Mouse (Mus musculus) c-Kit-negative CD71-positive TER-119-positive erythroid progenitor cells, embryonic 14.5 days (primary cell): ENCODE results near the gene Mrpl37.
A peak's percentile ranks its signal among the peaks of the same experiment; 100 is the strongest.

Experiments used
- DNase-seq: peaks from one replicate; pipeline ENCODE4 v3.0.0-alpha.2; 2013; ENCODE audit warnings: low read depth, low spot score

The Mrpl37 gene

DNA sequence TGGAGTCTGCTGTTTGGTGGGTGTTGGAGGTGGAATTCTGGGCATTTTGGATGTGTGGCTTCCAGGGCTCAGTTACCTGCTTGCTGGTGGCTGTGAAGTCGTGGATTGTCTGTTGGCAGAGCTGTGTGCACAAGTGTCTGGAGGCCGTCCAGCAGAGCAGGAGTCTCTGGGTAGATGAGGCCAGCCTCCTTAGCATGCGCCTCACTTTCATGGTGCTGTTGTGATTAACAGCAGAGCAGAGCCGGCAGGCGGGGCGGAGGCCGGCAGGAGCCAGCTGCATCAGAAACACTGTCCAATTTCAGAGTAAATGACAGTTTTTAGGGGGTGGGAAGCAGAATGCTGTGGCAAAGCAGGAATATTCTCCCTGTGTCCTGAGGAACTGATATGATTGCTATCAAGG lies 47.6 kb downstream of the Mrpl37 start:
- no peak for DNase-seq

DNA sequence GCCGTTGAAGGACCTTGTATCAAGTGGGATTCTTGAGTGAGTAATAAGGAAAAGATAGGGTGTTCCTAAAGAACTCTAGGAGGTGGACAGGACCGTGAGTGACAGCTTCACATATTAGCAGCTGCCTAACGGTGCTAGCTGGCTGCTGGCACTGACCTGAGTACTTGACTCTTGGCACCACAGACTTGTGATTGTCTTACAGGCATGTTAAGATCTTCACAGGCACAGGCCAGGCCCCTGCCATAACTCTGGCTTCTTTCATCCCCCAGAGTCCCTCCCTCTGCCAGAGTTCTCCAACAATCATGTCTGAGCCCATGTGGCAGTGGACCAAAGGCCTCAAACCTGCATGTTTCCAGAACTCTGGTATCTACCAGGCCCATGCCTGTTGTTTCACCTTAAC lies 48.1 kb downstream of the Mrpl37 start:
- no peak for DNase-seq

DNA sequence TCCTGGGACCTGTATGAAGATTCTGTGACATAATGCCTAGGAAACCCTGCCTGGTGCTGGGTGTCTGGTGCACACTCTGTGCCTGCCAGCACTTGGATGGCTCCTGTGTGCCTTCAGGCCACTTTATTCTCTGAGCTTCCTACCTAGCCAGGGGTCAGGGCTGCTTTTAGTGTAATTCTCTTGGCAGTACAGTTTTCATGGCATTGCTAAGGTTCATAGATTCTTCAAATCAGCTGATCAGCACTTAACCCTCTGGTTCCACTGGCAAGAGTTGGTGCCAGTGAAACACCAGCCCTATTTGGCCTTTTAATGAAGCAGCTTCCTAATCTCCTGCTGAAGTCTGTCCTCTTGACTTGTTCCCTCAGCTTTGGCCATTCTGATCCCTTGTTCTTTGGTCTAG lies 49.4 kb downstream of the Mrpl37 start:
- no peak for DNase-seq

DNA sequence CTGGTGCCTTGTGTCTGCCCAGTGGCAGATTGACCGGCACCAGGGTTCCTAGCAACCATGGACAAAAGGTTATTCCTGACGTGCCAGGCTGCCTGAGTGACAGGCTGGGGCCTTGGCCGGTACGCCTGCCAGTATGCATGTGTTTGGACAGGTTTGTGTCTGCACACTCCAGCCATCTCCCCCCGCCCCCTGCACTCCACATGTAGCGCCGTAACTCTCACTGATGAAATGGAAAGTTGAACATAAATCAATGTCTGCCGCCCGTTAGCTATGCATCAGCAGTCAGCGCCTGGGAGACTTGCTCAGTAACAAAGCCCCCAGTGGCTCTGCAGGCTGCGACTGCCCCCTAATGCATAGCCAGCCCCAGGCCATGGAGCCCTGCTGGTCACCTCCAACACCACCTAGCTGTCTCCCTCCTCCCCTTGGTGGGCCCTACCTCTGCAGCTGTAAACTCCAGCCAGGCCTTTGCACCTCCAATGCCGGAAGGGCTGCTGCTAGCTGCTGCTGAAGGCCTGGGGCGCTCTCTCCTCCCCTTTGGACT lies 50.6 kb downstream of the Mrpl37 start:
- DNase-seq = no peak

DNA sequence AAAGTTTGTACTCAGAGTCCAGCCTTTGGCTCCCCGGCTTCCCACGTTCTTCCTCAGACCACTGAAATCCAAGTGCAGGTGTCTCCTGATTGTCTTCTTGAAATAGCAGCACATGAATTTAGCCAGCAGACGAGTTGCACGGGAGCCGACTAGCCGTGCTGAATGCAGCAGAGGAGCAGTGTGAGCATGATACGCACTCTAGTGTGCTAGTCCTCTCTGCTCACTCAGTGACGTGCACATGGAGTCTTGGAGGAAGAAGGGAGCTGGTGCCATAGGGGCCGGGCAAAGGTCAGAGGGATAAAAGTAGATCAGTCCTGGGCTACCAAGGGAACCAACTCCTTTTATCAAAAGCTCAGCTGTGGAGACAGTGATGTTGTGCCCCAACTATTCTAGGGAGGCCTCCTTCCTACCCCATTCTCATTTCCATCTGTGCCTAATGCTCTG lies 52.8 kb downstream of the Mrpl37 start:
- no peak for DNase-seq

DNA sequence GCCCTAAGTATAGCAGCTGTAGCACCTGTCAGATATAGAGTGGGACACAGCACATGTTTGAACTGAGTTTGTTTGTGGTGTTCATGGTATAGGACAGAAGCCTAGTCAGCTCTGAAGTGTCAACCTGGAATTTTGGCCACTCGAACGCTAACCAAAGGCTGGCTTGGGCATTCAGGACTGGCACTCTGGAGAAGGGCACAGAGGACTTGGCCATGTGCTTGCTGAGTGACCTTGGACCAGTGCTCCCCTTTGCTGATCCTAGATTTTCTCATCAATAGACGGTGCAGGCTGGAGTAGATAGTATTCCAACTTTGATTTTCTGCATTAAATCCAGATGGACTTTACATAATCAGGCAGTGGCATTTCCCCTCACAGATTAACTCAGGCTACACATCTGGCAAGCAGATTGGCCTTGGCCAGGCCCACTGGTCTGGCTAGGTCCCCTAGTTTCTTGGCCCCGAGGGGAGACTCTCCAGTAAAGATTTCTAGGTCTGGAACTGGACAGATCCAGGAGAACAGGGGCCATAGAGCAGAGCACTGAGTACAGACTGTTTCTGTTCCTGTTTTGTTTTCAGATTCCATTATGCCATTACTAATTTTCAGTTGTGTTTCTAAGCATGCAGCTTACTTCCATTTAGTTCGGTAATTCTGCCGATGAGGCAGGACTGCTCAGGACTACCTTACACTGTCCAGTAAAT lies 53.4 kb downstream of the Mrpl37 start:
- no peak for DNase-seq

DNA sequence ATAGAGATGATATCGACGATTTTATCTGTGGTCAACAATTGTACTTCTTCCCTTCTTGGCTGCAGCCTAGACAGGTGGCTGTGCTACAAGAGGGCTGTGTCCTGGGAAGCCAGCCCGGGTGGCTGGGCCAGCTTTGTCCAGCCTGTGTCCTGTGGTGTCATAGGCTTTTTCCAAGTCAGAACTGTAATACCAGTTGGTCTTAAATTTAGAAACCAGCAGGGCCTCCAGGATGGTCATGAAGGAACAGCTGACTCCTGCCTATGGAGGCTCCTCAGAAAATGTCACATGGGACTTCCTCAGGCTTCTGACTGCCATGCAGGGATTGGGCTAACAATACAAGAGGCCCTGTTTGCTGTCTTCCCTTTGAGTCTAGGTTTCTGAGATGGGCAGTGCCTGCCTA lies 54.1 kb downstream of the Mrpl37 start:
- no peak for DNase-seq

DNA sequence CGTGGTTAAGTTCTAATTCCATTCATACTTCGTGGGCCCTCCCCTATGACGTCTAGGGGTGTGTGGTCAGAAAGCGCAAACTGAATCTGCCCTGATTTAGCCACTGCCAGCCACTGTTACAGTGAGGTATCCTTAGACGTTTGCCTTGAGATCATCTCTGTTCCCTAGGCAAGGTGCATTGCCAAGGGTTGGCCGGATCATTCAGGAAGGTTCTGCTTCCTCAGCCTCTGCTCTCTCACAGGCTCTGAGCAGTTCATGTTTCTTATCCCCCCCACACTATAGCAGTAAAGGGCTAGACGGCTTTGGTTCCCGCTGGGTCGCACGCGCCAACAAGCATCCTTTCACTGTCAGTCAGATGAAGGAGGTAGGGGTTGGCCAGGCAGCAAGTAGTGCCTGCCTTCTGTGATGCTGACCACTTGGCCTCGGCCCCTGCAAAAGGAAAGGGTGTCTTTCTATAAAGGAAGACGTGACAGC lies 54.6 kb downstream of the Mrpl37 start:
- no peak for DNase-seq

DNA sequence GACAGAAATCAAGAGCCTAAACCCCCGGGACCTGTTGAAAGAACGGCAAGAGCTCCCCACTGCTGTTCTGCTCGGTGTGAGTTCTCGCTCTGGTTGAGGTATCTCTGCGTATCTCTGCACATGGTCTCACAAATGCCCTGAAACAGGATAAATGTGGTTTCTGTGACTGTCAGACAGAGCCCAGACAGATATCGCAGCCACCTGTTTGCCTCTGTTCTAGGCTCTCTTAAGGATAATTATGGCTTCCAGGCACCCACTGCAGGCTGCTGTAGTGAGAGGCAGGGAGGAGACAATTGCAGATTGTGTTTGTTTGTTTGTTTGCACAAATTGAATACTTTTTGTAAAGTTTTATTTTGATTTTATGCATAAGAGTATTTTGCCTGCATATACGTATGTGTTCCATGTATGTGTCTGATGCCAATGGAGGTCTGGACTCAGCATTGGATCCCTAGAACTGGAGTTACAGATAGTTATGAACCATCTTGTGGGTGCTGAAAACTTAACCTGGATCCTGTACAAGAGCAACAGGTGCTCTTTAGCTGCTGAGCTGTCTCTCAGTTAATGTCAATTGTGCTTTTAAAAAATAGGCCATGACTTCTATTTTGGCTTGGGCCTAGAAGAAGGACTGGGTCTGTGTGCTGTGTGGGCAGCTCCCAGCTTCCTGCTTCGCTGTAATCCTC lies 55.2 kb downstream of the Mrpl37 start:
- DNase-seq = no peak

DNA sequence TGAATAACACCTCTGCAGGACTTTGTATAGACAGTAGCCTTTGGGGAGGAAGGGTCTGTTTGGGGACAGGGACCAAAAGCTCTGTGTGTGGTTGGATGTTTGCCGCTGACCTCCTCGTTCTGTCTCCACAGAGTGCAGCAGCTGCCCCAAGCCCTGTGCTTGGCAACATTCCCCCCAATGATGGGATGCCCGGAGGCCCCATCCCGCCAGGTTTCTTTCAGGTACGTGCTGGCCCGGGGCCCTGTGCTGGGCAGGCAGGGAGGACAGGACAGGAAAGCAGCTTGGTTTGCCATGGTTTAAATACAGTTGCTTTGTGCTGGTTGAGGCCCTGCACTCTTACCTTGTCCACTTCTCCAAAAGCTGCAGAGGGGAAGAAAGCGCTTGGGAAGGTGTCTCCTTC lies 57.1 kb downstream of the Mrpl37 start:
- no peak for DNase-seq

DNA sequence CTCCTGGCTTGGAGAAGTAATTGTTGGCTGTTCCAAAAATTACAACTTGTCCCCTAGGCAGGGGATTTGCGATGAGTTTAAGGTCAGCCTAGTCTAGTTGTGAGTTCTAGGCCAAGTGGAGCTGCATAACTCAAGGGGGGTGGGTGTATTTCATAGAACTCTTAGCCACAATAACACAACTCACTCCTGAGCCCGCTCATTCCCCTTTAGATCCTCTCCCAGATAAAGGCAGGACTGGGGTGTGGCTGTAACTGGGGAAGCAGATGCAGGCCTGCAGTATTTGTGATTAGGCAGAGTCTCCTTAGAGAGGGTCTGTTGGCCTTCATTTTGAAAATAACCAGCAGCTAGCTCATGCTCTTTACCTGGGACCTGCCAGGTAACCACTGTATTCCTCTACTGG lies 58.5 kb downstream of the Mrpl37 start:
- DNase-seq = peak; percentile 51

DNA sequence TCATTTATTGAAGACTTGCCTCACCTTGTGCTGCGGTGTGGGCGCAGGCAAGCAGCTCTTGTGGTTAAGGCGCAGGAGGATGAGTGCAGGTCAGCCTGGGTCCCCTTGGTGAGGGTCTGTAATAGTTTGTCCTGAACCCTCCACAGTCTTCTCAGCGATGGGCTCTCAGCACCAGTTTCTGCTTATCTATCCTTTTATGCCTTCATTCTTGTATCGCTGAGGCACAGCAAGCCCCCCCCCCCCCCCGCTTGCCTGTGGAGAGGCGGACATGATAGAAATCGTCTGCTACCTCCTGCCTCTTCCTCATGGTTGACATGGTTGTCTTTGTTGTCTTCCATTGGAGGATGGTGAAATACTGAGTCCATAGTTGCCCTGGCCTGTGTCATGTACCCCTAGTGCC lies 59.3 kb downstream of the Mrpl37 start:
- DNase-seq = no peak

DNA sequence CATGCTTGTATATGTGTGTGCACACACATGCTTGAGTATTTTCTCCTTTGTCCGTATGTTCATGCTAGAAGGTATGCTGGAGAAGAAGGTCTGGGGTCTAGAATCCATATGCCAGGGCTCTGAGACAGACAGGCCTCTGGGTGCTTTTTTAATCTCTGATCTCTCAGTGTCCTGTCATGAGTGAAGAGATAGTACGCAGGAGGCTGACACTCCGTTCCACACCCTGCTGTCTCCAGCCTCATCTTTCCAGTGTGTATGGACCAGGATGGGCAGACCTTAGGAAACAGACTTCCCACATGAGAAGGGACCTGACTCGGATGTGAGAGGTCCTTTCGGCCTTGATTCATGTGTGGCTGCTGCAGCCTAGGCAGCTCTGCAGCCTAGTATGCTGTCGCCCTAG lies 59.9 kb downstream of the Mrpl37 start:
- no peak for DNase-seq

DNA sequence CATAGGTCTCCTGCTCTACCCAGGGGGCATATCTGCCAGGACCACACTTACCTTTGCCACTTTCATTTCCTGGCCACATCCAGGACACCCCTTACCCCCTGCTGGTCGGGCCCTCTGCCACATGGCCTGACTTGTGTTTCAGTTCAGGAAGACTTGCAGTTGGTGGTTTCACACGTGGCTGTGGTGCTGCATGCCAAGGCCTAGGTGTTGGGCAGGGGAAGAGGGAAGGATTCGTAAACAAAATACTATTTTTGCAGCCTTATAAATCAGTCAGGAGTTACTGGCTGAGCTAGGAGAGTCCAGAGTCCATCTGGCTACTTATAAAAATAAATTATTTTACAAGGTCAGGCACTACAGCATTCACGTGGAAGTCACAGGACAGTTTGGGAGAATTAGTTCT lies 60.4 kb downstream of the Mrpl37 start:
- no peak for DNase-seq
